Mouse (Mus musculus) urinary bladder, adult 18-20 months (tissue): ENCODE measurements around the gene Slc22a17.
"Not testable (repeated sequence)": the region's sequence is repeated elsewhere in the genome, so short reads cannot be mapped to it uniquely, and the experiment has no call there.

ENCODE experiments used
- DNase-seq, 2 experiments: peaks; one replicate each; pipeline ENCODE4 v3.0.0; 2022; ENCODE audit warnings: low spot score in 2 of 2, mixed read lengths in 2 of 2

Gene Slc22a17

GRCm38 (mm10) chr14:54912886-54913285 is at the start of gene Slc22a17:
Gene Slc22a17, minus strand, starts transcription at chr14:54913132.
- no peak for DNase-seq

- no peak for DNase-seq
Observed at GRCm38 (mm10) chr14:54962714-54963113, 49.8 kb upstream of the Slc22a17 start.

- no peak for DNase-seq
Observed at GRCm38 (mm10) chr14:54961487-54961886, 48.6 kb upstream of the Slc22a17 start.

GRCm38 (mm10) chr14:54960769-54961168 is 47.8 kb upstream of the Slc22a17 start:
- no peak for DNase-seq

GRCm38 (mm10) chr14:54959853-54960613 is 47.1 kb upstream of the Slc22a17 start:
- DNase-seq = not testable (repeated sequence)

- DNase-seq = no peak
Observed at GRCm38 (mm10) chr14:54959197-54959596, 46.3 kb upstream of the Slc22a17 start.

- no peak for DNase-seq
Observed at GRCm38 (mm10) chr14:54958503-54958902, 45.6 kb upstream of the Slc22a17 start.

- no peak for DNase-seq
Observed at GRCm38 (mm10) chr14:54956533-54956932, 43.6 kb upstream of the Slc22a17 start.

- no peak for DNase-seq
Observed at GRCm38 (mm10) chr14:54955481-54955880, 42.5 kb upstream of the Slc22a17 start.

GRCm38 (mm10) chr14:54954474-54954873 is 41.5 kb upstream of the Slc22a17 start:
- no peak for DNase-seq

- no peak for DNase-seq
Observed at GRCm38 (mm10) chr14:54953664-54954206, 40.8 kb upstream of the Slc22a17 start.

- DNase-seq = no peak
Observed at GRCm38 (mm10) chr14:54951587-54951986, 38.7 kb upstream of the Slc22a17 start.

- DNase-seq = no peak
Observed at GRCm38 (mm10) chr14:54950493-54950892, 37.6 kb upstream of the Slc22a17 start.

GRCm38 (mm10) chr14:54948781-54949180 is 35.8 kb upstream of the Slc22a17 start:
- no peak for DNase-seq

- DNase-seq = not testable (repeated sequence)
Observed at GRCm38 (mm10) chr14:54947008-54947407, 34.1 kb upstream of the Slc22a17 start.

GRCm38 (mm10) chr14:54945975-54946704 is 33.2 kb upstream of the Slc22a17 start:
- no peak for DNase-seq

- DNase-seq = no peak
Observed at GRCm38 (mm10) chr14:54944939-54945338, 32.0 kb upstream of the Slc22a17 start.

GRCm38 (mm10) chr14:54943971-54944370 is 31.0 kb upstream of the Slc22a17 start:
- DNase-seq = no peak

GRCm38 (mm10) chr14:54942479-54942878 is 29.5 kb upstream of the Slc22a17 start:
- no peak for DNase-seq

GRCm38 (mm10) chr14:54941024-54941978 is 28.4 kb upstream of the Slc22a17 start:
- no peak for DNase-seq

GRCm38 (mm10) chr14:54940176-54940530 is 27.2 kb upstream of the Slc22a17 start:
- DNase-seq = no peak
